Mouse (Mus musculus) hindbrain, embryonic 12.5 days (tissue): ENCODE measurements at regions not wholly inside any gene's neighbourhood (a gene's known extent, or its start where the extent isn't known, plus 50 kb on each side); places are given as distances from the start of the nearest gene placed in this dataset.

Experiments
- ATAC-seq: fragments of 200-750 bp; cut with Nextera tagmentation; 2 replicates; pipeline ENCODE4 v1.8.0; 2017; ENCODE audit warnings: moderate TSS enrichment; ENCODE audit not compliant: low FRiP score
- H3K27ac ChIP-seq: fragments of 300-500 bp; sonication (generic); 2 replicates; pipeline ENCODE4 v1.5.1; 2016; ENCODE audit warnings: mild to moderate bottlenecking
- H3K27me3 ChIP-seq: fragments of 300-500 bp; sonication (generic); 2 replicates; pipeline ENCODE4 v1.6.1; 2016; ENCODE audit warnings: mild to moderate bottlenecking
- H3K36me3 ChIP-seq: fragments of 300-500 bp; sonication (generic); 2 replicates; pipeline ENCODE4 v1.6.1; 2016; ENCODE audit warnings: mild to moderate bottlenecking
- H3K4me1 ChIP-seq: fragments of 300-500 bp; sonication (generic); 2 replicates; pipeline ENCODE4 v1.6.1; 2016
- H3K4me2 ChIP-seq: fragments of 300-500 bp; sonication (generic); replicated peaks from 2 replicates; pipeline ENCODE4 v1.6.1; 2016; ENCODE audit warnings: mild to moderate bottlenecking
- H3K4me3 ChIP-seq: fragments of 300-500 bp; sonication (generic); 2 replicates; pipeline ENCODE4 v1.5.1; 2016; ENCODE audit warnings: mild to moderate bottlenecking
- H3K9ac ChIP-seq: fragments of 300-500 bp; sonication (generic); 2 replicates; pipeline ENCODE4 v1.6.1; 2016; ENCODE audit warnings: mild to moderate bottlenecking, moderate library complexity
- H3K9me3 ChIP-seq: fragments of 300-500 bp; sonication (generic); replicated peaks from 2 replicates; pipeline ENCODE4 v1.6.1; 2016; ENCODE audit warnings: mild to moderate bottlenecking
- WGBS: fragments of 180-500 bp; shearing (Covaris S2); methylation state at CpG from one replicate; pipeline ENCODE4 v1.1.7; 2016; 5-methylcytosine and 5-hydroxymethylcytosine counted together

GRCm38 (mm10) chr4:131325200-131325599 lies 381.0 kb downstream of the Matn1 start:
- no peak for ATAC-seq
- Histone ChIP-seq H3K27me3 (no peaks in the 10 kb centered on the region), H3K27ac (no peak overlapping the region), H3K9ac (no peak overlapping the region), H3K4me1 (peaks cover 2% of the 10 kb centered on the region; the same call in 1 of the 2 replicates), H3K4me2 (no peak overlapping the region), H3K4me3 (no peak overlapping the region), H3K9me3 (no peaks in the 10 kb centered on the region), H3K36me3 (no peaks in the 10 kb centered on the region)
- 89% methylated on average over 11 of the region's 11 CpGs for WGBS

GRCm38 (mm10) chr4:131325609-131326008 lies 381.4 kb downstream of the Matn1 start:
- no peak overlapping the region for H3K4me2 ChIP-seq
- no peaks in the 10 kb centered on the region for H3K36me3 ChIP-seq
- H3K9me3 ChIP-seq = no peaks in the 10 kb centered on the region
- H3K4me1 ChIP-seq = peaks cover 2% of the 10 kb centered on the region; the same call in 1 of the 2 replicates
- ATAC-seq = no peak
- no peak overlapping the region for H3K4me3 ChIP-seq
- 85% methylated on average over 3 of the region's 3 CpGs for WGBS
- H3K9ac ChIP-seq = no peak overlapping the region
- H3K27me3 ChIP-seq = no peaks in the 10 kb centered on the region
- H3K27ac ChIP-seq = no peak overlapping the region

- no peaks in the 10 kb centered on the region for H3K27me3 ChIP-seq
- H3K27ac ChIP-seq = no peak overlapping the region
- H3K4me3 ChIP-seq = no peak overlapping the region
- no peak overlapping the region for H3K4me2 ChIP-seq
- 62% methylated on average over 5 of the region's 5 CpGs for WGBS
- no peaks in the 10 kb centered on the region for H3K36me3 ChIP-seq
- H3K9me3 ChIP-seq = no peaks in the 10 kb centered on the region
- H3K9ac ChIP-seq = no peak overlapping the region
- H3K4me1 ChIP-seq = peaks cover 2% of the 10 kb centered on the region; the same call in 1 of the 2 replicates
- no peak for ATAC-seq
Observed at GRCm38 (mm10) chr4:131329398-131329797, 385.2 kb downstream of the Matn1 start.

GRCm38 (mm10) chr4:131331646-131332045 lies 387.5 kb downstream of the Matn1 start:
- peaks cover 2% of the 10 kb centered on the region; the same call in 1 of the 2 replicates for H3K4me1 ChIP-seq
- H3K4me2 ChIP-seq = no peak overlapping the region
- no peaks in the 10 kb centered on the region for H3K36me3 ChIP-seq
- H3K27ac ChIP-seq = no peak overlapping the region
- no peaks in the 10 kb centered on the region for H3K27me3 ChIP-seq
- no peak overlapping the region for H3K9ac ChIP-seq
- H3K4me3 ChIP-seq = no peak overlapping the region
- WGBS = 92% methylated on average over 4 of the region's 4 CpGs
- no peaks in the 10 kb centered on the region for H3K9me3 ChIP-seq
- no peak for ATAC-seq

GRCm38 (mm10) chr4:131336801-131337200 lies 392.6 kb downstream of the Matn1 start:
- no peak for ATAC-seq

GRCm38 (mm10) chr4:131340993-131341695 lies 397.0 kb downstream of the Matn1 start:
- Histone ChIP-seq H3K4me3 (no peak overlapping the region), H3K4me2 (0 out of 2 replicates have a peak overlapping the region, but pooled peaks have one; percentile 11), H3K27ac (no peak overlapping the region), H3K4me1 (peaks cover 12% of the 10 kb centered on the region), H3K9me3 (no peaks in the 10 kb centered on the region), H3K27me3 (0 out of 2 replicates have a peak, but pooled peaks cover 5% of the 10 kb centered on the region), H3K9ac (peak overlapping the region; percentile 33; the same call in 1 of the 2 replicates), H3K36me3 (no peaks in the 10 kb centered on the region)
- 33% methylated on average over 9 of the region's 9 CpGs for WGBS
- ATAC-seq = peak; percentile 35; the same call in 1 of the 2 replicates

More at GRCm38 (mm10) chr4:131336801-131337200, 392.6 kb downstream of the Matn1 start:
- H3K4me2 ChIP-seq = no peak overlapping the region
- H3K4me3 ChIP-seq = no peak overlapping the region
- peaks cover 12% of the 10 kb centered on the region for H3K4me1 ChIP-seq
- H3K27me3 ChIP-seq = 0 out of 2 replicates have a peak, but pooled peaks cover 5% of the 10 kb centered on the region
- 84% methylated on average over 3 of the region's 3 CpGs for WGBS
- H3K27ac ChIP-seq = no peak overlapping the region
- H3K9ac ChIP-seq = no peak overlapping the region
- H3K36me3 ChIP-seq = no peaks in the 10 kb centered on the region
- H3K9me3 ChIP-seq = no peaks in the 10 kb centered on the region

- no peak overlapping the region for H3K4me3 ChIP-seq
- no peak overlapping the region for H3K4me2 ChIP-seq
- peaks cover 3% of the 10 kb centered on the region; the same call in 1 of the 2 replicates for H3K4me1 ChIP-seq
- WGBS = 72% methylated on average over 3 of the region's 3 CpGs
- H3K9me3 ChIP-seq = no peaks in the 10 kb centered on the region
- ATAC-seq = no peak
- no peaks in the 10 kb centered on the region for H3K27me3 ChIP-seq
- no peak overlapping the region for H3K9ac ChIP-seq
- H3K27ac ChIP-seq = no peak overlapping the region
- no peaks in the 10 kb centered on the region for H3K36me3 ChIP-seq
Observed at GRCm38 (mm10) chr4:131346727-131347126, 402.5 kb downstream of the Matn1 start.

GRCm38 (mm10) chr4:131350268-131350667 lies 406.1 kb downstream of the Matn1 start:
- peaks cover 3% of the 10 kb centered on the region; the same call in 1 of the 2 replicates for H3K4me1 ChIP-seq
- WGBS = 62% methylated on average over 7 of the region's 7 CpGs

GRCm38 (mm10) chr4:131354908-131355307 lies 410.7 kb downstream of the Matn1 start:
- Histone ChIP-seq H3K9ac (no peak overlapping the region), H3K9me3 (no peaks in the 10 kb centered on the region), H3K4me2 (no peak overlapping the region), H3K27ac (no peak overlapping the region), H3K36me3 (no peaks in the 10 kb centered on the region), H3K27me3 (no peaks in the 10 kb centered on the region), H3K4me3 (no peak overlapping the region), H3K4me1 (peaks cover 3% of the 10 kb centered on the region; the same call in 1 of the 2 replicates)
- no peak for ATAC-seq
- 98% methylated on average over 3 of the region's 3 CpGs for WGBS

More at GRCm38 (mm10) chr4:131350268-131350667, 406.1 kb downstream of the Matn1 start:
- H3K36me3 ChIP-seq = no peaks in the 10 kb centered on the region
- ATAC-seq = no peak
- H3K9me3 ChIP-seq = no peaks in the 10 kb centered on the region
- H3K27me3 ChIP-seq = no peaks in the 10 kb centered on the region
- H3K9ac ChIP-seq = no peak overlapping the region
- H3K4me2 ChIP-seq = no peak overlapping the region
- no peak overlapping the region for H3K4me3 ChIP-seq
- H3K27ac ChIP-seq = no peak overlapping the region

- H3K9me3 ChIP-seq = no peaks in the 10 kb centered on the region
- H3K36me3 ChIP-seq = no peaks in the 10 kb centered on the region
- 92% methylated on average over 12 of the region's 12 CpGs for WGBS
- no peak overlapping the region for H3K4me2 ChIP-seq
- peaks cover 3% of the 10 kb centered on the region; the same call in 1 of the 2 replicates for H3K4me1 ChIP-seq
- no peak overlapping the region for H3K27ac ChIP-seq
- H3K4me3 ChIP-seq = no peak overlapping the region
- no peaks in the 10 kb centered on the region for H3K27me3 ChIP-seq
- no peak overlapping the region for H3K9ac ChIP-seq
- ATAC-seq = no peak
Observed at GRCm38 (mm10) chr4:131355526-131355991, 411.4 kb downstream of the Matn1 start.

- no peaks in the 10 kb centered on the region for H3K27me3 ChIP-seq
- H3K9me3 ChIP-seq = no peaks in the 10 kb centered on the region
- no peaks in the 10 kb centered on the region for H3K36me3 ChIP-seq
- WGBS = 72% methylated on average over 12 of the region's 12 CpGs
- no peak overlapping the region for H3K4me3 ChIP-seq
- no peak overlapping the region for H3K9ac ChIP-seq
- H3K4me2 ChIP-seq = no peak overlapping the region
- H3K27ac ChIP-seq = no peak overlapping the region
- H3K4me1 ChIP-seq = peaks cover 3% of the 10 kb centered on the region; the same call in 1 of the 2 replicates
- ATAC-seq = no peak
Observed at GRCm38 (mm10) chr4:131356316-131356715, 412.1 kb downstream of the Matn1 start.

- no peak for ATAC-seq
- H3K27me3 ChIP-seq = no peaks in the 10 kb centered on the region
Observed at GRCm38 (mm10) chr4:131363030-131363429, 418.8 kb downstream of the Matn1 start.

More at GRCm38 (mm10) chr4:131363030-131363429, 418.8 kb downstream of the Matn1 start:
- Histone ChIP-seq H3K36me3 (no peaks in the 10 kb centered on the region), H3K9ac (no peak overlapping the region), H3K27ac (no peak overlapping the region), H3K4me3 (no peak overlapping the region), H3K9me3 (no peaks in the 10 kb centered on the region), H3K4me1 (0 out of 2 replicates have a peak, but pooled peaks cover 3% of the 10 kb centered on the region), H3K4me2 (no peak overlapping the region)
- 68% methylated on average over 1 of the region's 1 CpGs for WGBS
